Mouse (Mus musculus): ENCODE results near the gene Prkrip1. TPM values are rescaled to one million over a fixed set of nuclear protein-coding genes. Genes with fewer than 3 reads are reported as not detected.
"Not testable (repeated sequence)": the region's sequence is repeated elsewhere in the genome, so short reads cannot be mapped to it uniquely, and the experiment has no call there.

Gene Prkrip1
- total RNA-seq, 2 experiments from 2014 or later = 38.7 to 44.0 TPM

DNA sequence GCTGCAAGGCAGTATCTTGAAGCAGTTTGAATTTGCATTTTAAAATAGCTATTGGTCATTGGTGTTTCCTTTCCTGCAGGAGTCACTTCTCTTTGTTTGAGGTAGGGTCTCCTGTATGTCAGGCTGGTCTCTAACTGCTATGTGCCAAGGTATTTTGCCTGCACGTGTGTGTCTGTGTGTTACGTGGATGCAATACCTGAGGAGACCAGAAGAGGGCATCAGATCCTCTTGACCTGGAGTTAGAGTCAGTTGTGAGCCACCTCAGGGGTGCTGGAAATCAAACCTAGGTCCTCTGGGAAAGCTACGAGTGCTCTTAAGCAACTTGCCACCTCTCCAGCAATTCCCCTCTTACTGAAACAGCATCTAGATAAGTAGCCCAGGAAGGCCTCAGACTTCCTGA is 16.4 kb upstream of the Prkrip1 start:
- DNase-seq (ENCODE audit: low spot score in 2 of 2) = no peak
- intact Hi-C loops (cut with DNase I) = no loop called here

DNA sequence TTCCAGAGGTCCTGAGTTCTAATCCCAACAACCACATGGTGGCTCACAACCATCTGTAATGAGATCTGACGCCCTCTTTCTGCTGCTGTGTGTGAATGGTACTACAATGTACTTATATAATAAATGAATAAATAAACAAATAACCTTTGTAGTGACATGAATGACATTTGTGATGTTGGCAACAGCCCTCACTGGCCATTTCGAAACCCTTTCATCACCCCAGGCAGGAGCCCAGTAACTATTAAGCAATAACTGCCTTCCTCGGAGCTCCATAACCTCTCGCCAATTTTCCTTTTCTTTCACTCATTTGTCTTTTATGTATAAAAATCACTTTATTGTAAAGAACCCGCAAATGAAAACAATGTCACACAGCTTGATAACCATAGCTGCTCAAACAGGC is 15.0 kb upstream of the Prkrip1 start:
- DNase-seq (ENCODE audit: low spot score in 2 of 2) = no peak
- intact Hi-C loops (cut with DNase I) = no loop called here

DNA sequence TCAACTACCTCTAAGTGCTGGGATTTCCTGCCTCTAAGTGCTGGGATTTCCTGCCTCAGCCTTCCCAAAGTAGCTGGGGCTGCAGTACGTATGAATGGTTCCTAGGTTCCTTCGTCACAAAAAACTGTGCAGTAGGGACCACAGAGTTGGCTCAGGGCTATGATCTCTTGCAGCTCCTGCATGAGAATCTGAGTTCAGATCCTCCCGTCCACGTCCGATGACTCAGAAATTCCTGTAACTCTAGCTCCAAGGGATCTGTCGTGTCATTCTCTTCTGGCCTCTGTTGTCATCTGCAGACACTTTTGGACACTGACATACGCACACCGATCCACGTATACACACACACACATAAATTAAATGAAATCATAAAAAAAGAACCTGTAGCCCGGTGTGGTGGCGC is 14.0 kb upstream of the Prkrip1 start:
- no peak for DNase-seq (ENCODE audit: low spot score in 2 of 2)

DNA sequence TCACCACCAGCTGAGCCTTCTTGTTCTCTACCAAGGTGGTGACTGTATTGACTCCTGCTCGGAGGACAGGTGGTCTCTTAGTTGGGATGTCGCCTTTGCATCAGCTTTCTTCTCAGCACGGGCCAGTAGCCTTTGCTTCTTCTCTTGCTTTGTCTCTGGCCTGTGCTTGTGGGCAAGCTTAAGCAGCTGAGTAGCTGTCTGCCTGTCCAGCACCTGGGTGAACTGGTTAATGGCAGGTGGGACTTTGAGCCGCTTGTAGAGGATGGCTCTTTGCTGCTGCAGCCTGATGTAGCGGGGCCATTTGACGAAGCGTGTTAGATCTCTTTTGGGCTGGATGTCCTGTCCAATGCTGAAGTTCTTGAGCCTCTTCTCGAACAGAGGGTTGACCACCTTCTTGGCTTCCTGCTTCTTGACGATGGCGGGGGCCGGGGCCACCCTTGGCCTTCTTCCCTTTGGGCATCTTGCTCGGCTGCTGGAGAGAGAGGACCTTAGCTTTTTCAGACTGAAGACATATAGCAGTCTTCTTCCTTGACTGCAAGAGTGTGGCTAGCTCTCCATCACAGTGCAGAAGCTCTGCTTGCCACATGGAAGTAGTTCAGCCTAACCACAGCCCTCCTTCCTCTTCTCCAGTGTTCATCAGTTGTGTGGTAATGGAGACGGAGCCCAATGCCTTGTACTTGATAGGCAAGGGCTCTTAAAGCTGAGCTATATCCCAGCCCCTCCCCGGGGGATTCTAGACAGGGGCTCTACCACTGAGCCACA is 12.8 kb upstream of the Prkrip1 start:
- DNase-seq (ENCODE audit: low spot score in 2 of 2); intact Hi-C loops (cut with DNase I): not testable (repeated sequence)

More for the DNA sequence above, 14.0 kb upstream of the Prkrip1 start:
- intact Hi-C loops (cut with DNase I) = no loop called here

DNA sequence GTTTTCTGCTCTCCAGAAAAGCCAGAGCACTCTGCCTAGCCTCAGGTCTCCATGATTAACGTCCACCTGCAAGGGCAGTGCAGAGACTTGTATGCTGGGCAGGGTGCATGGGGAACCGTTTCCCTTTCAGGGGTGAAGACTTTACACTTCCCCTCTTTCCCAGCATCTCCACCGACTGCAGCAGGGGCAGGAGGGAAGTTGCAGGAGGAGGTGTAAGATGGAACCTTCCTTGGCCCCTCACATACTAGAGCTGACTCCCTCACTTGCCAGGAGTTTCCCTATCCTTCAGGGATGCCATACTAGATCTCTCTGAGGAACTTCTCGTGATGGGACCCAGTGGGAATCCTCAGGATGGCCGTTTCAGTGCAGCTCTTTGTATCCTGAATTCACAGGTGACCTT is 11.8 kb upstream of the Prkrip1 start:
- DNase-seq (ENCODE audit: low spot score in 2 of 2) = no peak
- intact Hi-C loops (cut with DNase I) = no loop called here

DNA sequence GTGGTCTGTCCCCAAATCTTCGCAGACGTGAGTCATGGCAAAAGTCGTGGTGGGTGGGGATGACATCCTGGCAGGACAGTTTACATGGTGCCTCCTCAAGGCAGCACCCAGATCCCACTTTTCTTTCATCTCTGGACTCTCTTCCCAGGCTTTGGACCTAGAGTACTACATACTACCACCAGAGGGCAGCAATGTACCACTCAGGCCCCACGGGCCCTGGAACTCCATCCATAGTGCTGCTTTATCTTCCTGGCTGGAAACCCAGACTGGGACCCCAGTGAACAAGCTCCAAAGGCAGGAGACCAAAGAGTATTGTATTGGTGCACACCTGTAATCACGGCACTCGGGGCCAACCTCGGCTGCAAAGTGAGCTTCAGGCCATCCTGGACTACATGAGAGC is 3.1 kb upstream of the Prkrip1 start:
- intact Hi-C loops (cut with DNase I) = loop anchor here (1.0 to 5.0 kb wide), 3 partner anchors 51 to 555 kb away; no protein-coding TSS in a partner anchor

DNA sequence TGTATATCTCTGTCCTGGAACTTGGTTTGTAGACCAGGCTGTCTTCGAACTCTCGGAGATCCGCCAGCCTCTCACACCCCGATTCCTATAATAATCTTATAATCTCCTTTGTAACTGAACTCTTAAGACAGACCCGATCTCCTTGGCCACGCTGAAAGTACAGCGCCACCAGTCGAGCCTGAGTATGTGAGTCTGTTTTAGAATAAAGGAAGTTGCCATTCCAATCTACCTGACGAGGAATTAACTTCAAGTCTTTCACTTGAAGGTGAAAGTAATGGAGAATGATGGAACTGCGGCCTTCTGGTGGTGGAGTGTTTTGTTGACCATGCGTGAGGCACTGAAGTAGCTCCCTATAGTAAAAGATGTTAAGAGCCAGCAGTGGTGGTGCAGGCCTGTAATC is 763 bp upstream of the Prkrip1 start:
- intact Hi-C loops (cut with DNase I) = no loop called here
- DNase-seq (ENCODE audit: low spot score in 2 of 2) = no peak

More for the DNA sequence above, 3.1 kb upstream of the Prkrip1 start:
- DNase-seq (ENCODE audit: low spot score in 2 of 2) = peak; percentile 67 to 83

DNA sequence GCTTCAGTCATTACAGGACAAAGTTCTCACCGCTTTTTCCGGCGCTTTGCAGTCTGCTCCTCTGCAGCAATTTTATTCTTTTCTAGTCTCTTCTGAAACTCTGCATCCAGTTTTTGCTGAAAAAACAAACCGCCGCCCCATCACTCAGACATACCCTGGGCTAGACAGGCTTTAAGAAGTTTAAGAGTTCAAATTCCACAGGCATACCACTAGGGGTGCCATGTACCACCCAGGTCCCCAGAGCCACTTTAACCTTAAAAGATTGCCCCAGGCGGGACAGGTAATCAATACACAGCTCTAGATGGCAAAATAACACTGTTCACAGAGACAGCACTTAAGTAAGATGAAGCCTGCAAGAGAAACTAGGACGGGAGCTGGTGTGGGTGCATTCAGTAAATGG is 6.9 kb downstream of the Prkrip1 start:
- intact Hi-C loops (cut with DNase I) = no loop called here
- no peak for DNase-seq (ENCODE audit: low spot score in 2 of 2)

DNA sequence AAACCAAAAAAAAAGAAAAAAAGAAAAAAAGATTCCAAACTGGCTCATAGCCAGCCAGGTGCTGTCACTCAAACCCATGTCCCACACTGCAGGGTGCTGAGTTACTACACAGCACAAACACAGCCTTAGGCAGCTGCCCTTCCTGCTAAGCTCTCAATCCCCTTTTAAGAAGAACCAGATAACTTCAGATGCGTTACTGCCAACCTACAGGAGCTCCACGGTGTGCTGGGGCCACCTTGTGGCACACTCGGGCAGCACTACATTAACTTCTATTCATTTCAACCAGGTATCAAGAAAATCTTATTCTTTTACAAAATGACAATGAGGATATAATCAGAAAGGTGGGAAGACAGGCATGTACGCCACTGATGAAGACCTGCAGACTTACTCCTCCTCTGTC is 12.0 kb downstream of the Prkrip1 start:
- DNase-seq (ENCODE audit: low spot score in 2 of 2) = peak; percentile 67 to 69
- intact Hi-C loops (cut with DNase I) = loop anchor here (5.0 kb wide), 1 partner anchor 49 kb away; the partner anchor contains the start of genes Alkbh4 and Lrwd1

DNA sequence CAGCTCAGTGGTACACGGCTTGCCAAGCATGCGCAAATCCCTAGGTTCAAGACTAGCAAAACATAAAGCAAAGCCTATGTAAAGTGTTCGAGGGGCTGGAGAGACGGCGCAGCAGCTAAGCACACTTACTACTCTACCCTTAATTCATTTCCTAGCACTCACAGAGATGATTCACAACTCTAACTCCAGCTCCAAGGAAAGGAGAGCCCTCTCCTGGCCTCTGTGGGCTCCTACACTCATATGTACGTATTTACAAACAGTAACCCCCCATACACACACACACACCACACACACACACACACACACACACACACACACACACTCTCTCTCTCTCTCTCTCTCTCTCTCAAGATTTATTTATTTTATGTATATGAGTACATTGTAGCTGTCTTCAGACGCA is 15.0 kb downstream of the Prkrip1 start:
- no peak for DNase-seq (ENCODE audit: low spot score in 2 of 2)
- intact Hi-C loops (cut with DNase I) = no loop called here

DNA sequence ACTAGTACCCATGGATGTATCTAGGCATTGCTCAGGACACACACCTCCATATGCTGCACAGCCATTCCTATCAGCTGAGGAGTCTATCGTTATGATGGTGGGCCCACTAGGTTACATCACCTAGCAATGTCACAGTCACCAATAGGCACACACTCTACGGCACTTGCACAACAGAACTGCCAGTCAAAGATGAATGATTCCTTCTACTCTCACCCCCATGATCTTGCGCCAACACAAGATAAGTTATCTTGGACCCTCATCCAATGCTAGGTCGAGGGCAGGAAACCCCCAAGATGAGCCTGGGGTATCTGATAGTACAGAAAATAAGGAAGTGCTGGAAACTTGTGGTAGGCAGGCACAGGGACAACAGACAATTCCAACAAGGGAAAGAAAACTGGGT is 15.9 kb downstream of the Prkrip1 start:
- no peak for DNase-seq (ENCODE audit: low spot score in 2 of 2)
- intact Hi-C loops (cut with DNase I) = no loop called here

DNA sequence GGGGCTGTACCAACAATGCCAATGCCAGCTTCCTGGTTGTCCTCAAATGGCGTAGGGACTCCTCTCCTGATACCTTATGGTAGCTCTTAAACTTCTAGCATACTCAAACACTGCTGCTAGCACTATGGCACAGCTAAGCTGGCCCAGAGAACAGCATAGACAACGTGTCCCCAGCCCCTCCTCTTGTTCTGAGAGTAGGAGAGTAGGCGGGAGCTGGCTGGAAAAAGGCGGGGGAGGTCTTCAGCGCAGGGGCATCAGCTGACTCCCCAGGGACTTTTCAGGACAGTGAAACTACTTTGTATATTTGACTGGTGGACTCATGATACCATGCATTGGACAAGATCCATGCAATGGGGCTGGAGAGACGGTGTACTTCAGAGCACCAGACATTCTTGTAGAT is 16.7 kb downstream of the Prkrip1 start:
- DNase-seq (ENCODE audit: low spot score in 2 of 2) = peak; percentile 55 to 69

DNA sequence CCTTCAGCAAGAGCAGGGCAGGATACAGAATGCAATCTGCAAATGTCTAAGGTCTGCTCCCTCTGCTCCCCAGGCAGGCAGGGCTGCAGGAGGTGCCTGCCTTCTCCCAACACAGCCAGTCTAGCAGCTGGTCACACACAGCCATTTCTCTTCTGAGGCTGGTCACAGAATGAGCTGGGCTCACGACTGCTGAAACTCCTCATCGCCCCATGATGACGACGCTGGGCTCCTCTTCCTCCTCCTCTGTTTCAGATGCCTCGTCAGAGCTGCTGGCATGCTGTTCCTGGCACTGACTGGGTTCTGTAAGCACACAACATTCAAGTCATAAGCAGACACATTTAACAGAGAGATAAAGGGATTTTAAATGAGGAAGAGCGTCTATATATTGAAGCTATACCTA is 17.6 kb downstream of the Prkrip1 start:
- intact Hi-C loops (cut with DNase I) = no loop called here
- DNase-seq (ENCODE audit: low spot score in 2 of 2) = no peak

More for the DNA sequence above, 16.7 kb downstream of the Prkrip1 start:
- intact Hi-C loops (cut with DNase I) = no loop called here

DNA sequence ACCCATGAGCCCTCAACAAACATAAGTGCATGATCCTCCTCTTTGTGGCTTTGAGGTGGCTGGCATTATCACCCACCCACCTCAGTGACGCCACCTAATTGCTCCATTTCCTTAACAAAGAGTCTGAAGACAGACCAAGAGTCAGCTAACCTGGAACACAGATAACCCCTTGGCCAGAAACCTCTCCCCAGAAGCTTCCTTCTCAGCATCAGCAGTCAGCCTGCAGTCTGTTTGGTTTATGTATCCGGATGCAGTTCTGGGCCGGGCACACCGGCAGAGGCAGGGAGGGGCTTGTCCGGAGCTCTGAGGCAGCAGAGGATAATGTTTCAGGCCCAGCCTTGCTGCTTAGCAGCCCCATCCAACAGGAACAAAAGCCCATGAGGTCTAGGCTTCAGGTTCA is 19.2 kb downstream of the Prkrip1 start:
- intact Hi-C loops (cut with DNase I) = no loop called here
- DNase-seq (ENCODE audit: low spot score in 2 of 2) = no peak

DNA sequence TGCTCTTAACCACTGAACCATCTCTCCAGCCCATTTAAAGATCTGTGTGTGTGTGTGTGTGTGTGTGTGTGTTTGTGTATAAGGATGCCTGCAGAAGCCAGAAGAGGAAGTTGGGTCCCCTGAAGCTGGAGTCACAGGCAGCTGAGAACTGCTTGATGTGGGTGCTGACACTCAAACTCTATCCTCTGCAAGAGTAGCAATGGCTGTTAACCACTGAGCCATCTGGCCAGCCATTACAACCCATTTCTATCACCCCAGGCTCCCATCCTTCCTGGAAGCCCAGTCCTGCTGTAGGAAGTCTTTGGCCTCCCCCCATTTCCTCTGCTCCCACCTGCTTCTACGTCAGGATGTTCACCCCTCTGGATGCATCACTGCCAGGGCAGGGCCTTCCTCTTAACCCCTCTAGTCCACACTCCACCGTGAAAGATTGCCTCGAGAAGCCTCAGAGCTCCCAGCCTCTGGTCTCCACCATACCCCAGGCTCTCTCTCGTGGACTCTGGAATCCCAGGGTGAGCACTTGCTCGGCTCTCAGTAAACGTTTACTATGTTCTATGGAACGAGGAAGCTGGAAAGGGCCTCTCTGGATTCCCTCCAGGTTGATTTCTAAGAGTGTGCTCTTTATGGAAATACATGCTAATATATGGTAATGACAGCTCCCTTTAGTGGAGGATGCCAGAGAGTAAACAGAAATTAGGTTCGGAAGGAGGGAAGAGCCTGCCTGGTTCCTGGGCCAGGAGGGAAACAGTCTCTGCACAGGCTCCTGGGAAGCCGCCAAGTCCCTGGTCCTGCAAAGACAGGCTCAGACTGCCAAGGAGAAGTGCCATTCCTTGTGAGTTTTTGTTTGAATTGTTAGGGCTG is 24.9 kb downstream of the Prkrip1 start:
- DNase-seq (ENCODE audit: low spot score in 2 of 2) = peak; percentile 70 to 77
- intact Hi-C loops (cut with DNase I) = no loop called here

DNA sequence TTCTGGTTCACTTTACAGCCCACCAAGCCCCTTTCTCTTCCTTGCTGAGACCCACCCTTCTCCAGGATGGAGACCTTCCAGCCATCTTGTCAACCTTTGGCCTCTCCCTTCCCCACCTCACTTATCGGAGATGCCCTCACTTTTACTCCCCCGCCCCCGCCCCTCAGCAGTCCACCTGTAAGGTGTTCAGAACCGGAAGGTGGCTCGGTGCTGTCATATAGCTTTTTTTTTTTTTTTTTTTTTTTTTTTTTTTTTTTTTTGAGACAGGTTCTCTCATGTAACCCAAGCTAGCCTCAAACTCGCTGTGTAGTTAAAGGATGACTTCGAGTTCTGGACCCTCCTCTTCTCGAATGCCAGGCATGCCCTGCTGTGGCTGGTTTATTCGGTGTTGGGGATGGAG is 25.8 kb downstream of the Prkrip1 start:
- no peak for DNase-seq (ENCODE audit: low spot score in 2 of 2)
- intact Hi-C loops (cut with DNase I) = no loop called here

DNA sequence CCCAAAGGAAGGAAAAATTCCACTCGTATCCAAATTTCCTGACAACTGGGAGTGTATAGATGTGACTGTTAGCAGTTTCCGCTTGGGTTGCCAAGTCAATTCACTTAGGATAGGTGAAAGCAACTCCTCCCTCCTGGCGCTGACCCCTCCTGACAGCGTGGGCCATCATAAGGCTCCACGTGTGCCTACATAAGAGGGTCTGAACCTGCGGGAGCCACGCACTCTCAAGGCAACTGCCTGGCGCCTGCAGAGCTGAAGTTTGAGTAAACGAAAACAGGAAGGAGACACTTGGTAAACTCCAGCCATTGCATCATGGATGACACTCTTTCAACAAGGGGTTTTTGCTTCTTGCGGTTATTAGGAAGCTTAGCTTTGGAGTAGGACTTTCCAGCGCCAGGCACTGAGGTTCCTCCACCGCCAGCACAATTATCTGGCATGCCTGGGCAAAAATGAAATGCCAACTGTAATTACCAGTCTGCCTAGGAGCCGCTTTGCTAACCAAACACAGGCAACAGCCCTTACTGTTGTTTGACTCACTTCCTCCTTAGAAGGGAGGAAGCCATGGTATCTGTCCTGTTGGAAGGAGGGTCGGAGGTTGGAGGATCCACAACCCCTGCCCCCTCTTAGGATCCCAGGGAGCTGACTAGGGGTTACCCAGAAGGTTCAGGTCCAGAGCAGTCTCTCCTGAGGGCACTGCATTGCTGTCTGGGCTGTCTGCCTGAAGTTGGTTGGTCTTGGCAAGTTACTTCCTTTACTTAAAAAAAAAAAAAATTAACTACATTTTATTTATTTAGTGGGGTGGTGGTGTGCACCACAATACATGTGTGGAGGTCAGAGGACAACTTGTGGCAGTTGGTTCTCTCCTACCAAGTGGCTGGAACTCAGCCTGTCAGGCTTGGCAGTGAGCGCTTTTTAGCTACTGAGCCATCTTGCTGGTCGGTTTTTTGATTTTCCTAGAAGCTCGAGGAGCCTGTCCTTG is 27.1 kb downstream of the Prkrip1 start:
- intact Hi-C loops (cut with DNase I) = no loop called here
- DNase-seq (ENCODE audit: low spot score in 2 of 2) = no peak

DNA sequence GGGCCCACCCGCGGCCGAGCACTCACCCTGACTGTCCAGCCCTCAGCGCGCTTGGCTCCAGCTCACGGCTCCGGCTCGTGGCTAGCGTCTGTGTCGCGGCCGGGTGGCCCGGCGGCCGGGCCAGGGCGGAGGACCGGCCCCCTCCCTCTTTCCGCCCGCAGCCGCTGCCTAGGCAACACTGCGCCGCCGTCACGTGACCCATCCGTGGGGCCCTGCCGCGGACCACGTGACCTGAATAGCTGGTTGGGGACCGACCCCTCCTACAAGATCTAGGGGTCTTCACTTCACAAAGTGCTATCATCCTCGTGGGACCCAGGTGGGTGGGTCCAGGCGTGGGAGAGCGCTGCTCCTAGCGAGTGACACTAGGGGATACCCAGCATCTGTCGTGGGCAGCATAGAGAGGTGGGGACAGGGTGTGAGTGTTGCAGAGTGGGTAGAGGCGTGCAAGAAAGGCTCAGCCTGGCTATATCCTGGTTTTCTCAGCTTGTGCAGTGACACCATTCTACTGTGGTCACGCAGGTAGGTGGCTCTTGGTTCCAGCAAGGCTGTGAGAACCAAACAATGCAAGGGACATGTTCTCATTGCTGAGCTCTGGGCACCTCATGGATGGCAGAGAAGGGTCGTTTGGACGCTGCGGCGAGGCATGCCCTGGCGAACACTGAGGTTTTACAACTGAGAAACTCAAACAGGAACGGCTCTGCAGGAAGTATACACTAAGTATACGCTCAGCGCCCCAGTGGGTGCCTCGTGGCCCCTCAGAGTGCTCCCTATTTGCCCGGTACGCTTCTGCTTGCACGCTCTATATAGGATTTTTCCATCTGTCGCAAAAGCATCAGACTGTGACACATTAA is 28.0 kb downstream of the Prkrip1 start, which contains the start of gene Orai2:
Gene Orai2 (minus strand): TSS at position 202 of the 851 bp plus-strand sequence.
- intact Hi-C loops (cut with DNase I) = no loop called here
- peak; percentile 85 for DNase-seq (ENCODE audit: low spot score in 2 of 2)

All from left cerebral cortex, postnatal 14 days (tissue).